Mouse (Mus musculus): ENCODE measurements around the gene Pld2. TPM values are rescaled to one million over a fixed set of nuclear protein-coding genes. Genes with fewer than 3 reads are reported as not detected.
"Not testable (repeated sequence)": the region's sequence is repeated elsewhere in the genome, so short reads cannot be mapped to it uniquely, and the experiment has no call there.

Gene Pld2
- polyA plus RNA-seq, 1 experiment from 2014 or later = 4.8 TPM

DNA sequence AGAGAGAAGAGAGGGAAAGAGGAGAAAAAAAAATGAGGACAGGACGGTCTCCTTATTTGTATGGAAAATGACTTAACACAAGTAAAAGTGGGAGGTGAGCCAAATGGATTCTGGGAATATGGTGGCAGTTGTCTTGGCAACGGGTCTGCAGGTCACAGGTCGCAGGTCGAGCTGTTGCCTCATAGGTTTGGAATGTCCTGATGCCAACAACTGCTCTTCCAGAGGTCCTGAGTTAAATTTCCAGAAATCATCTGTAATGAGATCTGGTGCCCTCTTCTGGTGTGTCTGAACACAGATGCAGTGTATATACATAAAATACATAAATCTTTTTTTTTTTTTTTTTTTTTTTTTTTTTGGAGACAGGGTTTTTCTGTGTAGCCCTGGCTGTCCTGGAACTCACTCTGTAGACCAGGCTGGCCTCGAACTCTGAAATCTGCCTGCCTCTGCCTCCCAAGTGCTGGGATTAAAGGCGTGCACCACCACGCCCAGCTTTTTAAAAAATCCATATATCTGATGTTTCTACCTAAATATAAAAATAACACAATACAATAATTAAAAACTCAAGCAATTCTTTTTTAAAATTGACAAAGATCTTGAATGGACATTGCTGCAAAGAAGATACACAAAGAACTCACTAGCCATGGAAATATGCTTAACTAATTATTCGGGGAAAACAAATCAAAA is 16.4 kb upstream of the Pld2 start:
- H3K27me3 ChIP-seq (replicated peaks; ENCODE audit: control insufficient read depth, insufficient read depth, low read length); H3K4me3 ChIP-seq (ENCODE audit: low read depth, low read length); H3K9me3 ChIP-seq (replicated peaks; ENCODE audit: control insufficient read depth, low read length); H3K4me1 ChIP-seq (ENCODE audit: control insufficient read depth, insufficient read depth, low read length); H3K4me2 ChIP-seq (ENCODE audit: low read length); H3K9ac ChIP-seq (ENCODE audit: low read length); H3K27ac ChIP-seq (ENCODE audit: low read depth, low read length); ATAC-seq: not testable (repeated sequence)
- peaks cover 24% of the 10 kb centered on the region for H3K36me3 ChIP-seq (ENCODE audit: control insufficient read depth, insufficient read depth, low read length)
- DNase-seq (ENCODE audit: low spot score) = peak; percentile 2
- 89% methylated on average over 8 of the region's 8 CpGs for WGBS

DNA sequence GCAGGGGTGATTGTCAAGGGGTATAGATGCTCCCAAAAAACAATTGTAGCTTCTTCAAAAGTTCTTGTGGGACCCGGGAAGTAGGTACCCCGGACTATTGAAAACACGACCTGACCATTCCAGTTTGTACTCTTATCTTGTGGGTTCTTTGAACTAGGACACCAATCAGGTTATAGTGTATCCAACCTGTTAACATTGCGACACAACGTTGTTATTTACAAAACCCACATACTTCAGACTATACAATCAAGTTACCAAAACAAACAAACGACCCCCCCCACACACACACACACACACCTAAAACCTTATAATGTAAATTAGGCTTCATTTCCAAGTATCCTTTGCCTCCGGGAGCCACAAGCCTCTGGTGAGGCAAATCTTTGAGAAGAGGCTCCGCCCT is 15.1 kb upstream of the Pld2 start:
- H3K27me3 ChIP-seq (replicated peaks; ENCODE audit: control insufficient read depth, insufficient read depth, low read length) = no peaks in the 10 kb centered on the region
- ATAC-seq = peak; percentile 52
- WGBS = 6% methylated on average over 8 of the region's 8 CpGs
- peaks cover 31% of the 10 kb centered on the region for H3K36me3 ChIP-seq (ENCODE audit: control insufficient read depth, insufficient read depth, low read length)
- no peak for DNase-seq (ENCODE audit: low spot score)
- H3K9me3 ChIP-seq (replicated peaks; ENCODE audit: control insufficient read depth, low read length) = no peaks in the 10 kb centered on the region
- peak overlapping the region; percentile 32; the same call in 1 of the 2 replicates for H3K9ac ChIP-seq (ENCODE audit: low read length)
- peaks cover 4% of the 10 kb centered on the region; the same call in 1 of the 2 replicates for H3K4me1 ChIP-seq (ENCODE audit: control insufficient read depth, insufficient read depth, low read length)
- H3K4me2 ChIP-seq (ENCODE audit: low read length) = peak overlapping the region; percentile 49
- peak overlapping the region; percentile 62 for H3K4me3 ChIP-seq (ENCODE audit: low read depth, low read length)
- no peak overlapping the region for H3K27ac ChIP-seq (ENCODE audit: low read depth, low read length)

DNA sequence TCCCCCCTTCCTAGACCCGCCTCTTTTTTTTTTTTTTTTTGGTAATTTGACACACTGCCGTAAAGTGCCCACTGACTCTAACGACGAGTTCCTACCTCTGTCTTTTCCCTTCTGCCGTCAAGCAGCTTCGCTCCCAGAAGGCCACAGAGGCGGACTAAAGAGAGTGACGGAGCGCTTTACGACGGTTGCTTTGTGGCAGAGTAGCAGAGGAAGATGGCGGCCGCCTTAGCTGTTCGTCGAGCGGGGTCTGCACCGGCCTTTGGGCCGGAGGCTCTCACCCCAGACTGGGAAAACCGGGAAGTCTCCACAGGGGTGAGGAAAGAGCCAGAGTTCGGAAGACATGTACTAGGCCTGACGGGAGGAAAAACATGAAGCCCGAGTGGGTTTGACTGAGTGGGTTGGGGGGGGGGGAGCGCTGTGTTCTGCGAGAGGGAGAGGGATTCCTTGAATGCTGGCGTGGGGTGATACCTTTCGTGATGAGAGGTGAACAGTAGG is 14.6 kb upstream of the Pld2 start, which contains the start of gene Psmb6:
Psmb6 (plus strand) TSS at position 184 of the 495 bp plus-strand sequence.
- peak within 1 kb of the TSS; percentile 62 for H3K4me3 ChIP-seq (ENCODE audit: low read depth, low read length)
- ATAC-seq = peak; percentile 96
- H3K27me3 ChIP-seq (replicated peaks; ENCODE audit: control insufficient read depth, insufficient read depth, low read length) = no peaks in the 10 kb centered on the region
- peak within 1 kb of the TSS; percentile 66 for H3K4me2 ChIP-seq (ENCODE audit: low read length)
- 1% methylated on average over 25 of the region's 26 CpGs for WGBS
- peak within 1 kb of the TSS; percentile 69 for H3K9ac ChIP-seq (ENCODE audit: low read length)
- peaks cover 4% of the 10 kb centered on the region; the same call in 1 of the 2 replicates for H3K4me1 ChIP-seq (ENCODE audit: control insufficient read depth, insufficient read depth, low read length)
- peak; percentile 99 for DNase-seq (ENCODE audit: low spot score)
- no peak within 1 kb of the TSS for H3K27ac ChIP-seq (ENCODE audit: low read depth, low read length)
- H3K36me3 ChIP-seq (ENCODE audit: control insufficient read depth, insufficient read depth, low read length) = peaks cover 31% of the 10 kb centered on the region
- no peaks in the 10 kb centered on the region for H3K9me3 ChIP-seq (replicated peaks; ENCODE audit: control insufficient read depth, low read length)

DNA sequence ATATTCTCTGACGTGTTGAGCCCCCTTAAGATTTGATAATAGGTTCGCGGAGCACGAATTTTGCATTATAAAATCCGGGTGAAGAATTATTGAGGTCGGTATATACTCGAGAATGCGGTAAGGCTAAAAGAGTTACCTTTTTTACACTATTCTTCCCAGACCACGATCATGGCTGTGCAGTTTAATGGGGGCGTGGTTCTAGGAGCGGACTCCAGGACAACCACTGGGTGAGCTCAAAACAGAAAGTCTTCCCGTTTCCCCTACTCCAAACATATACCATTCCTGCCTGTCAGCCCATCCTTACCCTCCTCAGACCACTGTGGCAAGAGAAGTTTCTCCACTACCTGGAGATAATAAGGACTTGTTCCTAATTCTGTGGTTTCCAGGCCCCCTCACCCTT is 14.1 kb upstream of the Pld2 start:
- Histone ChIP-seq H3K4me1 (ENCODE audit: control insufficient read depth, insufficient read depth, low read length) (peaks cover 4% of the 10 kb centered on the region; the same call in 1 of the 2 replicates), H3K27ac (ENCODE audit: low read depth, low read length) (no peak overlapping the region), H3K9me3 (replicated peaks; ENCODE audit: control insufficient read depth, low read length) (no peaks in the 10 kb centered on the region), H3K27me3 (replicated peaks; ENCODE audit: control insufficient read depth, insufficient read depth, low read length) (no peaks in the 10 kb centered on the region), H3K4me3 (ENCODE audit: low read depth, low read length) (peak overlapping the region; percentile 62), H3K9ac (ENCODE audit: low read length) (peak overlapping the region; percentile 69), H3K4me2 (ENCODE audit: low read length) (peak overlapping the region; percentile 66), H3K36me3 (ENCODE audit: control insufficient read depth, insufficient read depth, low read length) (peaks cover 31% of the 10 kb centered on the region)
- 3% methylated on average over 12 of the region's 12 CpGs for WGBS
- DNase-seq (ENCODE audit: low spot score) (no peak), ATAC-seq (peak; percentile 28; the same call in 1 of the 2 replicates)

GRCm38 (mm10) chr11:70526211-70526610 is 13.7 kb upstream of the Pld2 start:
- DNase-seq (ENCODE audit: low spot score) (no peak), ATAC-seq (no peak)
- peak overlapping the region; percentile 62 for H3K4me3 ChIP-seq (ENCODE audit: low read depth, low read length)
- peak overlapping the region; percentile 69; the same call in 1 of the 2 replicates for H3K9ac ChIP-seq (ENCODE audit: low read length)
- H3K36me3 ChIP-seq (ENCODE audit: control insufficient read depth, insufficient read depth, low read length) = peaks cover 31% of the 10 kb centered on the region
- H3K4me2 ChIP-seq (ENCODE audit: low read length) = peak overlapping the region; percentile 66
- peaks cover 4% of the 10 kb centered on the region; the same call in 1 of the 2 replicates for H3K4me1 ChIP-seq (ENCODE audit: control insufficient read depth, insufficient read depth, low read length)
- no peaks in the 10 kb centered on the region for H3K9me3 ChIP-seq (replicated peaks; ENCODE audit: control insufficient read depth, low read length)
- no peak overlapping the region for H3K27ac ChIP-seq (ENCODE audit: low read depth, low read length)
- WGBS = 88% methylated on average over 12 of the region's 12 CpGs
- no peaks in the 10 kb centered on the region for H3K27me3 ChIP-seq (replicated peaks; ENCODE audit: control insufficient read depth, insufficient read depth, low read length)

- DNase-seq (ENCODE audit: low spot score) (no peak), ATAC-seq (no peak)
- H3K27me3 ChIP-seq (replicated peaks; ENCODE audit: control insufficient read depth, insufficient read depth, low read length) = no peaks in the 10 kb centered on the region
- H3K9me3 ChIP-seq (replicated peaks; ENCODE audit: control insufficient read depth, low read length) = no peaks in the 10 kb centered on the region
- H3K4me1 ChIP-seq (ENCODE audit: control insufficient read depth, insufficient read depth, low read length) = peaks cover 4% of the 10 kb centered on the region; the same call in 1 of the 2 replicates
- WGBS = 91% methylated on average over 7 of the region's 7 CpGs
- H3K27ac ChIP-seq (ENCODE audit: low read depth, low read length) = no peak overlapping the region
- H3K4me3 ChIP-seq (ENCODE audit: low read depth, low read length) = no peak overlapping the region
- H3K9ac ChIP-seq (ENCODE audit: low read length) = no peak overlapping the region
- H3K36me3 ChIP-seq (ENCODE audit: control insufficient read depth, insufficient read depth, low read length) = peaks cover 31% of the 10 kb centered on the region
- no peak overlapping the region for H3K4me2 ChIP-seq (ENCODE audit: low read length)
These were observed 11.3 kb upstream of the Pld2 start for GRCm38 (mm10) chr11:70528610-70529009.

GRCm38 (mm10) chr11:70531065-70531464 is 8.8 kb upstream of the Pld2 start:
- not testable (repeated sequence) for H3K4me2 ChIP-seq (ENCODE audit: low read length); ATAC-seq; H3K9ac ChIP-seq (ENCODE audit: low read length); H3K27me3 ChIP-seq (replicated peaks; ENCODE audit: control insufficient read depth, insufficient read depth, low read length); H3K4me3 ChIP-seq (ENCODE audit: low read depth, low read length); H3K4me1 ChIP-seq (ENCODE audit: control insufficient read depth, insufficient read depth, low read length); DNase-seq (ENCODE audit: low spot score); H3K27ac ChIP-seq (ENCODE audit: low read depth, low read length); H3K9me3 ChIP-seq (replicated peaks; ENCODE audit: control insufficient read depth, low read length)
- WGBS = 95% methylated on average over 2 of the region's 2 CpGs
- H3K36me3 ChIP-seq (ENCODE audit: control insufficient read depth, insufficient read depth, low read length) = peaks cover 31% of the 10 kb centered on the region

GRCm38 (mm10) chr11:70532839-70533238 is 7.0 kb upstream of the Pld2 start, which contains the start of gene Gm40193:
Gm40193 (minus strand) TSS chr11:70532939.
- no peak within 1 kb of the TSS for H3K4me3 ChIP-seq (ENCODE audit: low read depth, low read length)
- H3K4me1 ChIP-seq (ENCODE audit: control insufficient read depth, insufficient read depth, low read length) = no peaks in the 10 kb centered on the region
- no peaks in the 10 kb centered on the region for H3K9me3 ChIP-seq (replicated peaks; ENCODE audit: control insufficient read depth, low read length)
- no peak within 1 kb of the TSS for H3K27ac ChIP-seq (ENCODE audit: low read depth, low read length)
- DNase-seq (ENCODE audit: low spot score) = no peak
- no peak within 1 kb of the TSS for H3K9ac ChIP-seq (ENCODE audit: low read length)
- peaks cover 13% of the 10 kb centered on the region for H3K36me3 ChIP-seq (ENCODE audit: control insufficient read depth, insufficient read depth, low read length)
- H3K4me2 ChIP-seq (ENCODE audit: low read length) = no peak within 1 kb of the TSS
- WGBS = 85% methylated on average over 6 of the region's 6 CpGs
- no peaks in the 10 kb centered on the region for H3K27me3 ChIP-seq (replicated peaks; ENCODE audit: control insufficient read depth, insufficient read depth, low read length)
- no peak for ATAC-seq

GRCm38 (mm10) chr11:70539423-70539822 is 441 bp upstream of the Pld2 start:
- 0 out of 2 replicates have a peak, but pooled peaks cover 6% of the 10 kb centered on the region for H3K27me3 ChIP-seq (replicated peaks; ENCODE audit: control insufficient read depth, insufficient read depth, low read length)
- H3K4me2 ChIP-seq (ENCODE audit: low read length) = peak overlapping the region; percentile 78
- H3K9me3 ChIP-seq (replicated peaks; ENCODE audit: control insufficient read depth, low read length) = no peaks in the 10 kb centered on the region
- no peak overlapping the region for H3K27ac ChIP-seq (ENCODE audit: low read depth, low read length)
- H3K36me3 ChIP-seq (ENCODE audit: control insufficient read depth, insufficient read depth, low read length) = no peaks in the 10 kb centered on the region
- peak overlapping the region; percentile 60; the same call in 1 of the 2 replicates for H3K9ac ChIP-seq (ENCODE audit: low read length)
- WGBS = 15% methylated on average over 9 of the region's 9 CpGs
- DNase-seq (ENCODE audit: low spot score) = no peak
- no peaks in the 10 kb centered on the region for H3K4me1 ChIP-seq (ENCODE audit: control insufficient read depth, insufficient read depth, low read length)
- peak overlapping the region; percentile 50 for H3K4me3 ChIP-seq (ENCODE audit: low read depth, low read length)
- no peak for ATAC-seq

Data from forebrain, embryonic 14.5 days (tissue).